Mouse (Mus musculus) lung, postnatal 0 days (tissue): ENCODE data around the gene Nploc4.

Source experiments
- CTCF ChIP-seq: IDR thresholded peaks from 2 replicates; pipeline ENCODE4 v1.5.1; 2016; ENCODE audit warnings: antibody characterized with exemption, mild to moderate bottlenecking
- EP300 ChIP-seq: IDR thresholded peaks from 2 replicates; pipeline ENCODE4 v1.6.1; 2016; ENCODE audit warnings: antibody characterized with exemption, mild to moderate bottlenecking, control low read depth

- no peak for TF ChIP-seq CTCF
- no peak for TF ChIP-seq EP300
Measured at GRCm38 (mm10) chr11:120359391-120359790, 78.1 kb downstream of the Nploc4 start.
